ENCODE assay signal across 13 mouse cellular contexts in genomic region chr15:67759221-67759620, GRCm38 (mm10).
A peak's percentile ranks its signal among the peaks of the same experiment; 100 is the strongest.
DNase-seq lines count a peak whose midpoint lies in the region; ATAC-seq lines count a peak whose summit lies in the region.
"Had no signal": no experiment of that assay in that cellular context is flagged by ENCODE, and none has a peak within 500 bp of the region (broad histone marks: within the 10 kb centered on the region; RNA-seq: fewer than 3 reads in every experiment).

No protein-coding gene starts in this region.

- no peak for DNase-seq in frontal cortex, postnatal 25 days (ENCODE audit: low spot score in 2 of 2)
- DNase-seq in layer of hippocampus, adult 18-20 months (ENCODE audit: low spot score in 2 of 2) = peak; percentile 32 to 64
- no peak for DNase-seq in layer of hippocampus, postnatal 14 days (ENCODE audit: low spot score in 2 of 2)
- DNase-seq in brain, adult 2 months (ENCODE audit: low read depth, low spot score) = peak; percentile 81
- DNase-seq in layer of hippocampus, adult 9-10 months (ENCODE audit: low spot score) = peak; percentile 20
- DNase-seq in spleen, postnatal 14 days (ENCODE audit: low spot score in 2 of 2) = no peak
- DNase-seq in adrenal gland, adult 18-20 months (ENCODE audit: low spot score in 2 of 2) = no peak
- DNase-seq: cerebellum, adult 11-12 months; kidney, adult 18-20 months; lung, adult 2 months; retina, postnatal 1 day had no signal

- ATAC-seq in frontal cortex, adult (ENCODE audit: low TSS enrichment) = peak; percentile 98
- ATAC-seq: forebrain, embryonic 16.5 days had no signal

Comparison
In these comparisons a context has a peak if more than half of its experiments do, and no peak if none do; other contexts are left out.
1. DNase-seq: peak in layer of hippocampus, adult 18-20 months (2 of 2), brain, adult 2 months (single experiment) and layer of hippocampus, adult 9-10 months (single experiment); none in frontal cortex, postnatal 25 days (0 of 2), layer of hippocampus, postnatal 14 days (0 of 2), spleen, postnatal 14 days (0 of 2) and adrenal gland, adult 18-20 months (0 of 2).